Mouse (Mus musculus) stomach, postnatal 0 days (tissue): ENCODE results near the gene Ppp1r8.

ENCODE experiments used
- CTCF ChIP-seq: IDR thresholded peaks from 2 replicates; pipeline ENCODE4 v1.5.1; 2016; ENCODE audit warnings: antibody characterized with exemption, low read depth, mild to moderate bottlenecking, moderate library complexity
- EP300 ChIP-seq: optimal IDR thresholded peaks from 2 replicates; pipeline ENCODE3; 2016; ENCODE audit warnings: antibody characterized with exemption

- no peak for TF ChIP-seq CTCF
- no peak for TF ChIP-seq EP300
Measured at GRCm38 (mm10) chr4:132783732-132784131, 59.2 kb downstream of the Ppp1r8 start.
